Mouse (Mus musculus) spleen, adult 2 months (tissue): ENCODE data around the gene Rad23b.

Experiments
- CTCF ChIP-seq: fragments of 200-500 bp; IDR thresholded peaks from 2 replicates; pipeline ENCODE4 v1.5.1; 2011; ENCODE audit warnings: mild to moderate bottlenecking, inconsistent platforms; ENCODE audit not compliant: insufficient read depth, insufficient read length, insufficient replicate concordance; ENCODE audit errors: extremely low read depth
- POLR2A ChIP-seq: fragments of 200-500 bp; IDR thresholded peaks from 2 replicates; pipeline ENCODE4 v1.6.1; 2011; ENCODE audit warnings: low read depth, low read length, inconsistent platforms

- TF ChIP-seq CTCF (no peak), POLR2A (no peak)
Observed at GRCm38 (mm10) chr4:55366014-55366413, 16.2 kb downstream of the Rad23b start.
